Mouse (Mus musculus): ENCODE data around the gene Hspb1. TPM values are rescaled to one million over a fixed set of nuclear protein-coding genes. Genes with fewer than 3 reads are reported as not detected.

Hspb1 gene
- polyA plus RNA-seq, 1 experiment from 2014 or later = 129 TPM

- ATAC-seq (ENCODE audit: borderline replicate concordance, extremely low read depth, low FRiP score, low TSS enrichment) = no peak
- H3K27ac ChIP-seq = no peak overlapping the region
Observed at GRCm38 (mm10) chr5:135888405-135889215, 891 bp downstream of the Hspb1 start.

GRCm38 (mm10) chr5:135890323-135890722 lies 2.6 kb downstream of the Hspb1 start:
- H3K4me2 ChIP-seq = no peak overlapping the region
- no peak overlapping the region for H3K4me3 ChIP-seq
- no peaks in the 10 kb centered on the region for H3K9me3 ChIP-seq
- no peak for ATAC-seq (ENCODE audit: borderline replicate concordance, extremely low read depth, low FRiP score, low TSS enrichment)
- peaks cover 15% of the 10 kb centered on the region for H3K4me1 ChIP-seq
- WGBS = 40% methylated on average over 4 of the region's 4 CpGs
- H3K36me3 ChIP-seq = no peaks in the 10 kb centered on the region
- H3K27me3 ChIP-seq = peaks cover 13% of the 10 kb centered on the region; the same call in 1 of the 2 replicates
- H3K27ac ChIP-seq = no peak overlapping the region
- H3K9ac ChIP-seq = no peak overlapping the region

More at GRCm38 (mm10) chr5:135888405-135889215, 891 bp downstream of the Hspb1 start:
- Histone ChIP-seq H3K4me3 (peak overlapping the region; percentile 40), H3K9ac (peak overlapping the region; percentile 33), H3K9me3 (no peaks in the 10 kb centered on the region), H3K27me3 (peaks cover 13% of the 10 kb centered on the region; the same call in 1 of the 2 replicates), H3K4me1 (peaks cover 15% of the 10 kb centered on the region), H3K4me2 (peak overlapping the region; percentile 70), H3K36me3 (no peaks in the 10 kb centered on the region)
- WGBS = 5% methylated on average over 30 of the region's 30 CpGs

- WGBS = 55% methylated on average over 3 of the region's 3 CpGs
- H3K27me3 ChIP-seq = peaks cover 13% of the 10 kb centered on the region; the same call in 1 of the 2 replicates
- H3K4me1 ChIP-seq = peaks cover 15% of the 10 kb centered on the region
- no peak overlapping the region for H3K4me2 ChIP-seq
- no peak overlapping the region for H3K27ac ChIP-seq
- H3K9ac ChIP-seq = no peak overlapping the region
- no peak for ATAC-seq (ENCODE audit: borderline replicate concordance, extremely low read depth, low FRiP score, low TSS enrichment)
- H3K36me3 ChIP-seq = no peaks in the 10 kb centered on the region
- no peaks in the 10 kb centered on the region for H3K9me3 ChIP-seq
- no peak overlapping the region for H3K4me3 ChIP-seq
Observed at GRCm38 (mm10) chr5:135890920-135891319, 3.2 kb downstream of the Hspb1 start.

GRCm38 (mm10) chr5:135892589-135893351 lies 5.1 kb downstream of the Hspb1 start:
- no peak overlapping the region for H3K4me3 ChIP-seq
- peaks cover 10% of the 10 kb centered on the region for H3K4me1 ChIP-seq
- H3K27ac ChIP-seq = no peak overlapping the region
- H3K9ac ChIP-seq = no peak overlapping the region
- H3K9me3 ChIP-seq = no peaks in the 10 kb centered on the region
- ATAC-seq (ENCODE audit: borderline replicate concordance, extremely low read depth, low FRiP score, low TSS enrichment) = no peak
- H3K36me3 ChIP-seq = no peaks in the 10 kb centered on the region
- no peak overlapping the region for H3K4me2 ChIP-seq
- H3K27me3 ChIP-seq = peaks cover 13% of the 10 kb centered on the region; the same call in 1 of the 2 replicates
- WGBS = 43% methylated on average over 9 of the region's 9 CpGs

DNA sequence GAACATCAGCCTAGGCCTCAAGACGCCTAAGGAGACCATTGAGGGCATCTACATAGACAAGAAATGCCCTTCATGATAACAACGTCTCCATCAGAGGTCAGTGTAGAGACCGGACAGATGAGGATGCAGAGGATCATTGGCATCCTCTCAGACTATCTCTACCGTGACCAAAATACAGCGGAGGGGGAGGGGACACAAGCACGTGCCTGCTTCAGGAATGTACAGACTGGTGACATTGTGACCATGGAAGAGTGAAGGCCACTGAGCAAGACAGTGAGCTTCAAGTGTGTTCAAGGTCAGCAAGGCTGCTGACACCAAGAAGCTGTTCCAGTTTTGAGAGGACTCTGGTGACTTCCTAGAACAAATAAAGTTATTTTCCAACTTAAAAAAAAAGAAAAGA lies 7.2 kb downstream of the Hspb1 start:
- no peaks in the 10 kb centered on the region for H3K4me1 ChIP-seq
- no peak overlapping the region for H3K9ac ChIP-seq
- H3K4me2 ChIP-seq = no peak overlapping the region
- H3K9me3 ChIP-seq = no peaks in the 10 kb centered on the region
- 0 out of 2 replicates have a peak, but pooled peaks cover 4% of the 10 kb centered on the region for H3K27me3 ChIP-seq
- H3K27ac ChIP-seq = no peak overlapping the region
- H3K4me3 ChIP-seq = no peak overlapping the region
- no peak for ATAC-seq (ENCODE audit: borderline replicate concordance, extremely low read depth, low FRiP score, low TSS enrichment)
- no peaks in the 10 kb centered on the region for H3K36me3 ChIP-seq
- 75% methylated on average over 6 of the region's 6 CpGs for WGBS

- H3K27me3 ChIP-seq = no peaks in the 10 kb centered on the region
- H3K9me3 ChIP-seq = no peaks in the 10 kb centered on the region
- H3K4me1 ChIP-seq = peaks cover under 1% of the 10 kb centered on the region; the same call in 1 of the 2 replicates
- WGBS = 15% methylated on average over 3 of the region's 3 CpGs
- no peak overlapping the region for H3K4me2 ChIP-seq
- H3K9ac ChIP-seq = no peak overlapping the region
- no peaks in the 10 kb centered on the region for H3K36me3 ChIP-seq
- H3K4me3 ChIP-seq = no peak overlapping the region
- no peak overlapping the region for H3K27ac ChIP-seq
- no peak for ATAC-seq (ENCODE audit: borderline replicate concordance, extremely low read depth, low FRiP score, low TSS enrichment)
Observed at GRCm38 (mm10) chr5:135898028-135898427, 10.3 kb downstream of the Hspb1 start.

DNA sequence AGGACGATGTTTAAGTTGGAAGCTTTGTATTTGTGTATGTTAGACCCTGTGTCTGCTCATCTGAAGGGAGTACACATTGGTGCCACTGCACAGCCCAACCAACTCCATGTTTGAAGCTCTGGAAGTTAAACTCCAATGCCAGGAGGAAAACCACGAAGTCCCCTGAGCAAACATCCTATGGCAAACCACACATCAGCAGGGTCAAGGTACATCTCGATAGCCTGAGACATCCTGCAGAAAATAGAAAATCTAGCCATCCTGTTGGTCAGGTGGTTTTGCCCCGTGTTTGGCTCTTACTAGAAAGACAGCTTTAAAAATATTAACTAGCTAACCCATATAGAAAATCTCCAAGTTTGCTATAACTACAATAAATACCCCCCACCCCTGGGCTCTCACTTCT lies 11.3 kb downstream of the Hspb1 start:
- 70% methylated on average over 4 of the region's 4 CpGs for WGBS
- H3K36me3 ChIP-seq = no peaks in the 10 kb centered on the region
- H3K4me2 ChIP-seq = no peak overlapping the region
- no peak overlapping the region for H3K9ac ChIP-seq
- ATAC-seq (ENCODE audit: borderline replicate concordance, extremely low read depth, low FRiP score, low TSS enrichment) = no peak
- no peak overlapping the region for H3K27ac ChIP-seq
- no peaks in the 10 kb centered on the region for H3K27me3 ChIP-seq
- H3K9me3 ChIP-seq = no peaks in the 10 kb centered on the region
- no peak overlapping the region for H3K4me3 ChIP-seq
- H3K4me1 ChIP-seq = peaks cover 9% of the 10 kb centered on the region; the same call in 1 of the 2 replicates

DNA sequence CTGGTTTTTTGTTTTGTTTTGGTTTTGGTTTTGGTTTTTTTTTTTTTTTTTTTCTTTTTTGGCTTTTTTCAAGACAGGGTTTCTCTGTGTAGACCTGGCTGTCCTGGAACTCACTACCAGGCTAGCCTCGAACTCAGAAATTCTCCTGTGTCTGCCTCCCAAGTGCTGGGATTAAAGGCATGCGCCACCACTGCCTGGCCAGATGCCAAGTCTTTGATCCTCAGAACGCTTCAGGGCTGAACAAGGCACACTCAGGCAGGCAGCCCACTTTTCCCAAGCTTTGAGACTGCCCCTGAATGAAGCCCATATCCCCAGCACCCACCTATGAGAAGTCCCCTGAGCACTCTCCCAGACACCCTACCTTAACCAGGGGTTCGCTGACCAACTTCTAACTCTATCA lies 12.1 kb downstream of the Hspb1 start:
- H3K27ac ChIP-seq = no peak overlapping the region
- no peak overlapping the region for H3K9ac ChIP-seq
- no peak for ATAC-seq (ENCODE audit: borderline replicate concordance, extremely low read depth, low FRiP score, low TSS enrichment)
- H3K9me3 ChIP-seq = no peaks in the 10 kb centered on the region
- no peak overlapping the region for H3K4me2 ChIP-seq
- 44% methylated on average over 4 of the region's 4 CpGs for WGBS
- H3K27me3 ChIP-seq = no peaks in the 10 kb centered on the region
- H3K4me1 ChIP-seq = peaks cover 15% of the 10 kb centered on the region; the same call in 1 of the 2 replicates
- H3K36me3 ChIP-seq = no peaks in the 10 kb centered on the region
- H3K4me3 ChIP-seq = no peak overlapping the region

DNA sequence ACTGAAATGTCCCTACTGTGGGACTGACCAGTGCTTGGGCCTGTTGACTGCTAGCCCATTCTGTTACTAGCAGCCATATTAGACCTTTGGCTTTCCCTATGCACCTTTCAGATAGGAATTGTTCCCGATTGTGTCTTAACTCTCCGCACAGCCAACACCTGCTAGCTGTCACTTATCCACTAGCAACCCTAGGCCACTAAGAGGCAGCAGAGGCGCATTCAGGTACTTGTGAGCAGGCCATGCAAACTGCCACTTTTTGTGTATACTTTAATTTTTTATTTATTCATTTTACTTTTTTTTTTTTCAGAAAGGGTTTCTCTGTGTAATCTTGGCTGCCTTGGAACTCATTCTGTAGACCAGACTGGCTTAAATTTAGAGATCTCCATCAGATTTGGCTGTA lies 13.0 kb downstream of the Hspb1 start:
- H3K4me3 ChIP-seq = no peak overlapping the region
- H3K4me2 ChIP-seq = no peak overlapping the region
- WGBS = 82% methylated on average over 3 of the region's 3 CpGs
- no peaks in the 10 kb centered on the region for H3K27me3 ChIP-seq
- H3K4me1 ChIP-seq = peaks cover 23% of the 10 kb centered on the region
- no peak for ATAC-seq (ENCODE audit: borderline replicate concordance, extremely low read depth, low FRiP score, low TSS enrichment)
- H3K9ac ChIP-seq = no peak overlapping the region
- H3K36me3 ChIP-seq = no peaks in the 10 kb centered on the region
- no peaks in the 10 kb centered on the region for H3K9me3 ChIP-seq
- H3K27ac ChIP-seq = no peak overlapping the region

DNA sequence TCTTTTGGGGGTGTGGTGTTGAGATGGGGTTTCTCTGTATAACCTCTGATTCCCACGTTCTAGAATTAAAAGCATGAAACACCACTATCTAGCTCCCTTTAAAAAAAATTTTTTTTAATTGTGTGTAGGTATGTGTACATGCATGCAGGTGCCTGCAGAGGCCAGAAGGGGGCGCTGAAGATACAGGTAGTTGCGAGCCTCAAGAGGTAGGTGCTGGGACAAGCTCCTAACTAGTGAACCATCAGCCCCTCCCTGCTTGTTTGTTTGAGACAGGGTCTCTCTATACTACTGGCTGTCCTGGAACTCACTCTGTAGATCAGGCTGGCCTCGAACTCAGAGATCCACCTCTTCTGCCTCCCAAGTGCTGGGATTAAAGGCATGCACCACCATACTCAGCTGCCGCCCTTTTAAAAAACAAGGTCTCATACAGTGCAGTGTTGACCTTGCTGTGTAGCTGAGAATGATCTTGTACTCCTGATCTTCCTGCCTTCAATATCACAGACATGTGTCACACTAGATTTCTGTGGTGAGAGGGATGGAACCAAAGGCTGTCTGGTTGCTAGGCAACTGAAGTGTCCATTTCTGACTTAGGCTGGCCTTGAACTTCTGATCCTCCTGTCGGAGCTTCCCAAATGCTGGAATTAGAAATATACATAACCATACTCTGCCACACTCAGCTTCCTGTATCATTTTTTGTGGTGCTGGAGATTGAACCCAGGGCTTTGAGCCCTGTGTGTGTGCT lies 13.8 kb downstream of the Hspb1 start:
- ATAC-seq (ENCODE audit: borderline replicate concordance, extremely low read depth, low FRiP score, low TSS enrichment) = no peak
- 59% methylated on average over 6 of the region's 6 CpGs for WGBS
- no peak overlapping the region for H3K27ac ChIP-seq
- H3K9ac ChIP-seq = no peak overlapping the region
- H3K36me3 ChIP-seq = no peaks in the 10 kb centered on the region
- H3K4me3 ChIP-seq = no peak overlapping the region
- peaks cover 29% of the 10 kb centered on the region for H3K4me1 ChIP-seq
- no peak overlapping the region for H3K4me2 ChIP-seq
- H3K27me3 ChIP-seq = no peaks in the 10 kb centered on the region
- no peaks in the 10 kb centered on the region for H3K9me3 ChIP-seq

DNA sequence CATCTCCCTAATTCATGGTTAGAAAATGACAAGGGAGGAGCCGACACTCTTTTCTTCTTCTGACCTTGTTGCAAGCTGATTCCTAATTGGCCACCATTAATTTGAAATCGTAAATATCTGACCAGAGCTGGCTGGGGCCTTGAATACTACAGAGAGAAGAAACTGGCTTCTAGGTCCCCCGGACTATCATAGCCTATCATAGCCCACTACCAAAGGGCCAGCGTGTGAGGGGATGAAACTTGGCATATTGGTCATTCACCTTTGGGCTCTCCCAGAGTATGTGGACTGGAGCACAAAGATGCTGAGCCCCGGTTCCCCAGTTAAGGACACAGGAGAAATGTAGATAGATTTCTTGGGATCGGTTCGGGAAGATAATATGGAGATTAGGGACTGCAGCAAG lies 15.3 kb downstream of the Hspb1 start:
- Histone ChIP-seq H3K36me3 (peaks cover 10% of the 10 kb centered on the region; the same call in 1 of the 2 replicates), H3K4me3 (peak overlapping the region; percentile 41), H3K4me2 (peak overlapping the region; percentile 81), H3K4me1 (peaks cover 42% of the 10 kb centered on the region), H3K9ac (no peak overlapping the region), H3K9me3 (no peaks in the 10 kb centered on the region), H3K27ac (peak overlapping the region; percentile 55; the same call in 1 of the 2 replicates), H3K27me3 (no peaks in the 10 kb centered on the region)
- ATAC-seq (ENCODE audit: borderline replicate concordance, extremely low read depth, low FRiP score, low TSS enrichment) = no peak
- 31% methylated on average over 7 of the region's 7 CpGs for WGBS
